Mouse (Mus musculus): Measurements from ENCODE around the gene Gckr. TPM values are rescaled to one million over a fixed set of nuclear protein-coding genes. Genes with fewer than 3 reads are reported as not detected.
"Not testable (repeated sequence)": the region's sequence is repeated elsewhere in the genome, so short reads cannot be mapped to it uniquely, and the experiment has no call there.

Gckr gene
- polyA plus RNA-seq, 1 experiment from 2014 or later = 0.74 TPM

- Histone ChIP-seq H3K36me3 (peaks cover 22% of the 10 kb centered on the region), H3K4me3 (replicated peaks) (peak within 1 kb of the TSS; percentile 94), H3K27ac (peak within 1 kb of the TSS; percentile 76), H3K9me3 (no peaks in the 10 kb centered on the region), H3K4me1 (replicated peaks) (peaks cover 21% of the 10 kb centered on the region), H3K27me3 (peaks cover 9% of the 10 kb centered on the region), H3K9ac (replicated peaks) (peak within 1 kb of the TSS; percentile 98), H3K4me2 (peak within 1 kb of the TSS; percentile 90)
- WGBS = under 1% methylated on average over 31 of the region's 46 CpGs
- peak; percentile 72 for ATAC-seq (ENCODE audit: insufficient number of reproducible peaks, insufficient read depth, low FRiP score, low TSS enrichment, low read depth)
These were observed 1.6 kb upstream of the Gckr start, which contains the start of gene Fndc4 for GRCm38 (mm10) chr5:31295606-31296141. Gene Fndc4, minus strand, starts transcription at chr5:31296080.

GRCm38 (mm10) chr5:31297981-31298380 lies 738 bp downstream of the Gckr start:
- Histone ChIP-seq H3K9ac (replicated peaks) (no peak overlapping the region), H3K27me3 (peaks cover 9% of the 10 kb centered on the region)

GRCm38 (mm10) chr5:31298486-31298885 lies 1.2 kb downstream of the Gckr start:
- Histone ChIP-seq H3K27me3 (peaks cover 9% of the 10 kb centered on the region), H3K4me1 (replicated peaks) (peaks cover 14% of the 10 kb centered on the region), H3K4me3 (replicated peaks) (no peak overlapping the region), H3K9ac (replicated peaks) (0 out of 2 replicates have a peak overlapping the region, but pooled peaks have one; percentile 12), H3K9me3 (no peaks in the 10 kb centered on the region), H3K27ac (no peak overlapping the region), H3K4me2 (no peak overlapping the region), H3K36me3 (peaks cover 11% of the 10 kb centered on the region)
- WGBS = 62% methylated on average over 2 of the region's 2 CpGs
- no peak for ATAC-seq (ENCODE audit: insufficient number of reproducible peaks, insufficient read depth, low FRiP score, low TSS enrichment, low read depth)

More at GRCm38 (mm10) chr5:31297981-31298380, 738 bp downstream of the Gckr start:
- no peak for ATAC-seq (ENCODE audit: insufficient number of reproducible peaks, insufficient read depth, low FRiP score, low TSS enrichment, low read depth)
- Histone ChIP-seq H3K4me2 (no peak overlapping the region), H3K9me3 (no peaks in the 10 kb centered on the region), H3K4me3 (replicated peaks) (no peak overlapping the region), H3K27ac (no peak overlapping the region), H3K4me1 (replicated peaks) (peaks cover 14% of the 10 kb centered on the region), H3K36me3 (peaks cover 16% of the 10 kb centered on the region)
- WGBS = 78% methylated on average over 3 of the region's 3 CpGs

GRCm38 (mm10) chr5:31301866-31302265 lies 4.6 kb downstream of the Gckr start:
- H3K9ac ChIP-seq (replicated peaks) = no peak overlapping the region
- H3K4me2 ChIP-seq = no peak overlapping the region

GRCm38 (mm10) chr5:31303093-31303492 lies 5.8 kb downstream of the Gckr start:
- no peaks in the 10 kb centered on the region for H3K36me3 ChIP-seq
- WGBS = 87% methylated on average over 6 of the region's 6 CpGs
- H3K9ac ChIP-seq (replicated peaks) = no peak overlapping the region
- H3K27me3 ChIP-seq = peaks cover under 1% of the 10 kb centered on the region
- no peak overlapping the region for H3K4me2 ChIP-seq
- peaks cover 2% of the 10 kb centered on the region; the same call in 1 of the 2 replicates for H3K9me3 ChIP-seq
- no peak overlapping the region for H3K27ac ChIP-seq
- H3K4me3 ChIP-seq (replicated peaks) = no peak overlapping the region
- ATAC-seq (ENCODE audit: insufficient number of reproducible peaks, insufficient read depth, low FRiP score, low TSS enrichment, low read depth) = no peak
- H3K4me1 ChIP-seq (replicated peaks) = no peaks in the 10 kb centered on the region

More at GRCm38 (mm10) chr5:31301866-31302265, 4.6 kb downstream of the Gckr start:
- ATAC-seq (ENCODE audit: insufficient number of reproducible peaks, insufficient read depth, low FRiP score, low TSS enrichment, low read depth) = no peak
- no peaks in the 10 kb centered on the region for H3K4me1 ChIP-seq (replicated peaks)
- WGBS = 71% methylated on average over 8 of the region's 8 CpGs
- no peak overlapping the region for H3K4me3 ChIP-seq (replicated peaks)
- no peak overlapping the region for H3K27ac ChIP-seq
- H3K9me3 ChIP-seq = peaks cover 2% of the 10 kb centered on the region; the same call in 1 of the 2 replicates
- no peaks in the 10 kb centered on the region for H3K36me3 ChIP-seq
- peaks cover 9% of the 10 kb centered on the region for H3K27me3 ChIP-seq

GRCm38 (mm10) chr5:31312806-31313205 lies 15.6 kb downstream of the Gckr start:
- WGBS = 88% methylated on average over 8 of the region's 8 CpGs
- Histone ChIP-seq H3K36me3 (no peaks in the 10 kb centered on the region), H3K27me3 (no peaks in the 10 kb centered on the region; the same call in 1 of the 2 replicates)

GRCm38 (mm10) chr5:31322776-31323175 lies 25.5 kb downstream of the Gckr start:
- no peak for ATAC-seq (ENCODE audit: insufficient number of reproducible peaks, insufficient read depth, low FRiP score, low TSS enrichment, low read depth)
- no peak overlapping the region for H3K27ac ChIP-seq
- H3K9me3 ChIP-seq = no peaks in the 10 kb centered on the region
- H3K9ac ChIP-seq (replicated peaks) = no peak overlapping the region
- no peak overlapping the region for H3K4me2 ChIP-seq
- H3K4me3 ChIP-seq (replicated peaks) = no peak overlapping the region
- H3K36me3 ChIP-seq = no peaks in the 10 kb centered on the region
- H3K4me1 ChIP-seq (replicated peaks) = no peaks in the 10 kb centered on the region
- no peaks in the 10 kb centered on the region for H3K27me3 ChIP-seq
- WGBS = 86% methylated on average over 3 of the region's 3 CpGs

More at GRCm38 (mm10) chr5:31312806-31313205, 15.6 kb downstream of the Gckr start:
- Histone ChIP-seq H3K4me1 (replicated peaks) (no peaks in the 10 kb centered on the region), H3K4me3 (replicated peaks) (no peak overlapping the region), H3K27ac (no peak overlapping the region), H3K9me3 (no peaks in the 10 kb centered on the region), H3K4me2 (no peak overlapping the region), H3K9ac (replicated peaks) (no peak overlapping the region)
- ATAC-seq (ENCODE audit: insufficient number of reproducible peaks, insufficient read depth, low FRiP score, low TSS enrichment, low read depth) = no peak

GRCm38 (mm10) chr5:31324085-31324484 lies 26.8 kb downstream of the Gckr start:
- H3K4me1 ChIP-seq (replicated peaks) = no peaks in the 10 kb centered on the region
- H3K27me3 ChIP-seq = no peaks in the 10 kb centered on the region
- H3K9me3 ChIP-seq = no peaks in the 10 kb centered on the region
- ATAC-seq (ENCODE audit: insufficient number of reproducible peaks, insufficient read depth, low FRiP score, low TSS enrichment, low read depth) = no peak
- H3K4me2 ChIP-seq = no peak overlapping the region
- no peak overlapping the region for H3K9ac ChIP-seq (replicated peaks)
- H3K36me3 ChIP-seq = no peaks in the 10 kb centered on the region
- whole genome bisulfite sequencing = 56% methylated on average over 3 of the region's 3 CpGs
- H3K4me3 ChIP-seq (replicated peaks) = no peak overlapping the region
- H3K27ac ChIP-seq = no peak overlapping the region

GRCm38 (mm10) chr5:31326850-31327249 lies 29.6 kb downstream of the Gckr start:
- H3K4me3 ChIP-seq (replicated peaks) = no peak overlapping the region
- H3K4me1 ChIP-seq (replicated peaks) = no peaks in the 10 kb centered on the region
- H3K4me2 ChIP-seq = no peak overlapping the region
- 15% methylated on average over 5 of the region's 5 CpGs for WGBS
- no peak for ATAC-seq (ENCODE audit: insufficient number of reproducible peaks, insufficient read depth, low FRiP score, low TSS enrichment, low read depth)
- no peak overlapping the region for H3K27ac ChIP-seq
- no peaks in the 10 kb centered on the region for H3K9me3 ChIP-seq
- H3K27me3 ChIP-seq = no peaks in the 10 kb centered on the region
- H3K36me3 ChIP-seq = no peaks in the 10 kb centered on the region
- no peak overlapping the region for H3K9ac ChIP-seq (replicated peaks)

GRCm38 (mm10) chr5:31328255-31328654 lies 31.0 kb downstream of the Gckr start:
- H3K4me1 ChIP-seq (replicated peaks) = no peaks in the 10 kb centered on the region
- ATAC-seq (ENCODE audit: insufficient number of reproducible peaks, insufficient read depth, low FRiP score, low TSS enrichment, low read depth) = no peak
- 32% methylated on average over 7 of the region's 7 CpGs for WGBS
- H3K9me3 ChIP-seq = peaks cover 4% of the 10 kb centered on the region; the same call in 1 of the 2 replicates
- no peak overlapping the region for H3K4me3 ChIP-seq (replicated peaks)
- no peak overlapping the region for H3K27ac ChIP-seq
- H3K27me3 ChIP-seq = no peaks in the 10 kb centered on the region
- no peak overlapping the region for H3K9ac ChIP-seq (replicated peaks)
- H3K4me2 ChIP-seq = no peak overlapping the region
- no peaks in the 10 kb centered on the region for H3K36me3 ChIP-seq

GRCm38 (mm10) chr5:31357586-31357985 lies 60.3 kb downstream of the Gckr start:
- H3K36me3 ChIP-seq; H3K9ac ChIP-seq (replicated peaks); H3K9me3 ChIP-seq; ATAC-seq (ENCODE audit: insufficient number of reproducible peaks, insufficient read depth, low FRiP score, low TSS enrichment, low read depth); H3K27me3 ChIP-seq; H3K4me2 ChIP-seq; H3K4me1 ChIP-seq (replicated peaks); H3K4me3 ChIP-seq (replicated peaks); H3K27ac ChIP-seq: not testable (repeated sequence)
- 77% methylated on average over 16 of the region's 16 CpGs for WGBS

- 71% methylated on average over 6 of the region's 6 CpGs for WGBS
- Histone ChIP-seq H3K4me2 (no peak overlapping the region), H3K4me1 (replicated peaks) (no peaks in the 10 kb centered on the region), H3K9me3 (no peaks in the 10 kb centered on the region), H3K36me3 (no peaks in the 10 kb centered on the region), H3K4me3 (replicated peaks) (no peak overlapping the region), H3K9ac (replicated peaks) (no peak overlapping the region), H3K27ac (no peak overlapping the region), H3K27me3 (no peaks in the 10 kb centered on the region)
- no peak for ATAC-seq (ENCODE audit: insufficient number of reproducible peaks, insufficient read depth, low FRiP score, low TSS enrichment, low read depth)
These were observed 63.7 kb downstream of the Gckr start for GRCm38 (mm10) chr5:31360955-31361354.

Measured in limb, embryonic 12.5 days (tissue).